Mouse (Mus musculus): ENCODE data around the gene Krt82.
"Not testable (repeated sequence)": the region's sequence is repeated elsewhere in the genome, so short reads cannot be mapped to it uniquely, and the experiment has no call there.

Gene Krt82

GRCm38 (mm10) chr15:101536054-101536850, 14.2 kb downstream of the Krt82 start:
- ChIA-PET CTCF (interaction anchor here in 2 of 4 experiments (0.6 to 3.0 kb wide), 3 partner anchors 17 to 437 kb away, joined by 3 to 21 read pairs (median 7); no protein-coding TSS in a partner anchor), POLR2A (no interaction called here)

GRCm38 (mm10) chr15:101532720-101533119, 17.7 kb downstream of the Krt82 start, which contains the start of gene Krt84:
Krt84 (minus strand) TSS chr15:101532820.
- ChIA-PET POLR2A (interaction anchor here in 2 of 4 experiments (0.7 kb wide), 2 partner anchors 492 to 779 kb away, joined by 3 read pairs; no protein-coding TSS in a partner anchor), CTCF (interaction anchor here in 2 of 4 experiments (0.6 to 1.7 kb wide), 5 partner anchors 10 to 451 kb away, joined by 3 to 8 read pairs (median 4); no protein-coding TSS in a partner anchor)

GRCm38 (mm10) chr15:101522556-101523232, 27.8 kb downstream of the Krt82 start:
- ChIA-PET POLR2A (no interaction called here), CTCF (no interaction called here)

- ChIA-PET POLR2A (interaction anchor here in 2 of 4 experiments (0.8 to 1.8 kb wide), 2 partner anchors 464 kb away, joined by 3 to 6 read pairs; no protein-coding TSS in a partner anchor), CTCF (interaction anchor here (0.6 to 3.4 kb wide), 26 partner anchors 18 to 1544 kb away, joined by 3 to 47 read pairs (median 4); no protein-coding TSS in a partner anchor)
Observed at GRCm38 (mm10) chr15:101519792-101520191, 30.7 kb downstream of the Krt82 start.

- POLR2A ChIA-PET: not testable (repeated sequence)
Observed at GRCm38 (mm10) chr15:101517161-101517560, 33.3 kb downstream of the Krt82 start, which contains the start of gene Gm49425. Gm49425 (minus strand) TSS chr15:101517261.

GRCm38 (mm10) chr15:101508247-101508646, 42.2 kb downstream of the Krt82 start:
- POLR2A ChIA-PET: interaction anchor here in 1 of 4 experiments (0.6 kb wide), 1 partner anchor 157 kb away, joined by 4 read pairs; no protein-coding TSS in a partner anchor
- CTCF ChIA-PET: interaction anchor here in 1 of 4 experiments (1.0 kb wide), 1 partner anchor 11 kb away, joined by 3 read pairs; no protein-coding TSS in a partner anchor

More at GRCm38 (mm10) chr15:101517161-101517560, 33.3 kb downstream of the Krt82 start, which contains the start of gene Gm49425:
- CTCF ChIA-PET: interaction anchor here in 2 of 4 experiments (0.6 to 1.0 kb wide), 3 partner anchors 84 to 255 kb away, joined by 3 read pairs; no protein-coding TSS in a partner anchor

- CTCF ChIA-PET: interaction anchor here in 3 of 4 experiments (0.5 to 1.7 kb wide), 5 partner anchors 10 to 60 kb away, joined by 3 to 6 read pairs (median 3); no protein-coding TSS in a partner anchor
- POLR2A ChIA-PET: interaction anchor here in 1 of 4 experiments (1.0 kb wide), 1 partner anchor 180 kb away, joined by 3 read pairs; no protein-coding TSS in a partner anchor
Observed at GRCm38 (mm10) chr15:101506896-101507758, 43.3 kb downstream of the Krt82 start.

- CTCF ChIA-PET: interaction anchor here (0.5 to 2.5 kb wide), 38 partner anchors 9 to 1357 kb away, joined by 3 to 18 read pairs (median 4); partner anchors contain the start of genes Krt81 (in 1 of the 4) and Krt86 (in 1 of the 4)
Observed at GRCm38 (mm10) chr15:101497181-101497580, 53.3 kb downstream of the Krt82 start.

GRCm38 (mm10) chr15:101495266-101495665, 55.2 kb downstream of the Krt82 start:
- CTCF ChIA-PET: interaction anchor here in 3 of 4 experiments (0.5 to 2.5 kb wide), 7 partner anchors 47 to 489 kb away, joined by 3 to 18 read pairs (median 3); no protein-coding TSS in a partner anchor
- POLR2A ChIA-PET: interaction anchor here in 1 of 4 experiments (0.6 kb wide), 1 partner anchor 1511 kb away, joined by 4 read pairs; no protein-coding TSS in a partner anchor

More at GRCm38 (mm10) chr15:101497181-101497580, 53.3 kb downstream of the Krt82 start:
- POLR2A ChIA-PET: interaction anchor here in 2 of 4 experiments (0.7 to 0.9 kb wide), 2 partner anchors 9 to 259 kb away, joined by 3 to 4 read pairs; no protein-coding TSS in a partner anchor

- POLR2A ChIA-PET: interaction anchor here in 1 of 4 experiments (0.5 kb wide), 1 partner anchor 218 kb away, joined by 4 read pairs; no protein-coding TSS in a partner anchor
- CTCF ChIA-PET: interaction anchor here in 2 of 4 experiments (0.8 to 1.7 kb wide), 3 partner anchors 107 to 490 kb away, joined by 3 to 5 read pairs (median 4); no protein-coding TSS in a partner anchor
Observed at GRCm38 (mm10) chr15:101494203-101494602, 56.3 kb downstream of the Krt82 start.

GRCm38 (mm10) chr15:101493713-101494112, 56.8 kb downstream of the Krt82 start:
- ChIA-PET CTCF (interaction anchor here in 2 of 4 experiments (1.3 to 1.7 kb wide), 3 partner anchors 106 to 490 kb away, joined by 4 to 7 read pairs (median 5); no protein-coding TSS in a partner anchor), POLR2A (interaction anchor here in 1 of 4 experiments (0.5 kb wide), 1 partner anchor 217 kb away, joined by 4 read pairs; no protein-coding TSS in a partner anchor)

- POLR2A ChIA-PET: interaction anchor here in 1 of 4 experiments (1.1 kb wide), 1 partner anchor 14 kb away, joined by 3 read pairs; no protein-coding TSS in a partner anchor
- CTCF ChIA-PET: interaction anchor here (0.6 to 1.7 kb wide), 7 partner anchors 13 to 492 kb away, joined by 3 to 7 read pairs (median 3); no protein-coding TSS in a partner anchor
Observed at GRCm38 (mm10) chr15:101492718-101493117, 57.7 kb downstream of the Krt82 start.

GRCm38 (mm10) chr15:101491431-101491830, 59.0 kb downstream of the Krt82 start, which contains the start of gene Krt83:
Krt83 (minus strand) TSS chr15:101491512.
- CTCF ChIA-PET: interaction anchor here in 2 of 4 experiments (0.7 to 1.5 kb wide), 3 partner anchors 47 to 492 kb away, joined by 3 to 6 read pairs (median 3); no protein-coding TSS in a partner anchor
- POLR2A ChIA-PET: no interaction called here
